Mouse (Mus musculus): Measurements from ENCODE around the gene Ints12. TPM values are rescaled to one million over a fixed set of nuclear protein-coding genes. Genes with fewer than 3 reads are reported as not detected.

Gene Ints12
- polyA plus RNA-seq, 1 experiment from 2014 or later = 27.1 TPM

GRCm38 (mm10) chr3:133154683-133155082 is 63.0 kb downstream of the Ints12 start:
- H3K4me2 ChIP-seq (replicated peaks; ENCODE audit: low read depth, low read length) = no peak overlapping the region
- H3K36me3 ChIP-seq (ENCODE audit: control insufficient read depth, insufficient read depth, low read length) = no peaks in the 10 kb centered on the region
- H3K27ac ChIP-seq (ENCODE audit: low read depth, low read length) = no peak overlapping the region
- ATAC-seq (ENCODE audit: low FRiP score, low TSS enrichment) = no peak
- no peak overlapping the region for H3K9ac ChIP-seq (ENCODE audit: low read depth, low read length)
- WGBS = 76% methylated on average over 8 of the region's 8 CpGs
- no peaks in the 10 kb centered on the region for H3K9me3 ChIP-seq (ENCODE audit: control insufficient read depth, low read length)
- H3K27me3 ChIP-seq (ENCODE audit: control insufficient read depth, insufficient read depth, low read length) = no peaks in the 10 kb centered on the region
- no peaks in the 10 kb centered on the region for H3K4me1 ChIP-seq (ENCODE audit: control insufficient read depth, insufficient read depth, low read length)
- no peak overlapping the region for H3K4me3 ChIP-seq (ENCODE audit: low read length)

GRCm38 (mm10) chr3:133158260-133158659 is 66.6 kb downstream of the Ints12 start:
- 63% methylated on average over 5 of the region's 5 CpGs for WGBS
- no peaks in the 10 kb centered on the region for H3K36me3 ChIP-seq (ENCODE audit: control insufficient read depth, insufficient read depth, low read length)

More at GRCm38 (mm10) chr3:133158260-133158659, 66.6 kb downstream of the Ints12 start:
- no peak for ATAC-seq (ENCODE audit: low FRiP score, low TSS enrichment)
- H3K9me3 ChIP-seq (ENCODE audit: control insufficient read depth, low read length) = no peaks in the 10 kb centered on the region
- no peak overlapping the region for H3K4me3 ChIP-seq (ENCODE audit: low read length)
- H3K27ac ChIP-seq (ENCODE audit: low read depth, low read length) = no peak overlapping the region
- H3K27me3 ChIP-seq (ENCODE audit: control insufficient read depth, insufficient read depth, low read length) = no peaks in the 10 kb centered on the region
- H3K9ac ChIP-seq (ENCODE audit: low read depth, low read length) = no peak overlapping the region
- H3K4me2 ChIP-seq (replicated peaks; ENCODE audit: low read depth, low read length) = no peak overlapping the region
- no peaks in the 10 kb centered on the region for H3K4me1 ChIP-seq (ENCODE audit: control insufficient read depth, insufficient read depth, low read length)

Other genes starting within 250 kb of the Ints12 start
- 39.1 and 102 TPM in 2 replicates for gene Npnt, start 141.5 kb upstream of the Ints12 start, polyA plus RNA-seq (2014; fragmentation: Nextera tagmentation; extraction: Ambion mirVana)
- gene Gstcd, start 193 bp downstream of the Ints12 start, polyA plus RNA-seq (2014; fragmentation: Nextera tagmentation; extraction: Ambion mirVana) = 9.6 and 12.5 TPM in 2 replicates
- gene Arhgef38, start 143.1 kb downstream of the Ints12 start, polyA plus RNA-seq (2014; fragmentation: Nextera tagmentation; extraction: Ambion mirVana) = 4.6 and 7.1 TPM in 2 replicates
- gene Ppa2, start 218.3 kb downstream of the Ints12 start, polyA plus RNA-seq (2014; fragmentation: Nextera tagmentation; extraction: Ambion mirVana) = 96.9 and 101 TPM in 2 replicates

All from kidney, embryonic 14.5 days (tissue).